Mouse (Mus musculus) ES-Bruce4 (cell line): ENCODE results near the gene Ostm1. TPM values are rescaled to one million over a fixed set of nuclear protein-coding genes. Genes with fewer than 3 reads are reported as not detected.

ENCODE experiments used
- H3K27ac ChIP-seq: 2 replicates; pipeline ENCODE4 v1.5.1; 2012; ENCODE audit warnings: low read length, inconsistent platforms; ENCODE audit not compliant: insufficient read depth
- H3K27me3 ChIP-seq: 2 replicates; pipeline ENCODE4 v1.6.1; 2012; ENCODE audit warnings: mild to moderate bottlenecking, low read length, inconsistent platforms; ENCODE audit not compliant: control insufficient read depth, poor library complexity, insufficient read depth, severe bottlenecking
- H3K36me3 ChIP-seq: 2 replicates; pipeline ENCODE4 v1.6.1; 2012; ENCODE audit warnings: inconsistent platforms, mild to moderate bottlenecking, low read length, moderate library complexity; ENCODE audit not compliant: control insufficient read depth, poor library complexity, insufficient read depth, severe bottlenecking
- H3K4me1 ChIP-seq: one replicate; pipeline ENCODE4 v1.8.1; 2011; ENCODE audit warnings: low read length; ENCODE audit not compliant: control insufficient read depth, insufficient read depth
- H3K4me3 ChIP-seq: 2 replicates; pipeline ENCODE4 v1.5.1; 2011; ENCODE audit warnings: low read depth, mild to moderate bottlenecking, low read length
- H3K9ac ChIP-seq: 2 replicates; pipeline ENCODE4 v1.6.1; 2012; ENCODE audit warnings: low read depth, mild to moderate bottlenecking, inconsistent platforms; ENCODE audit not compliant: poor library complexity, severe bottlenecking
- H3K9me3 ChIP-seq: replicated peaks from 2 replicates; pipeline ENCODE4 v1.6.1; 2012; ENCODE audit warnings: mild to moderate bottlenecking, low read length, inconsistent platforms; ENCODE audit not compliant: control insufficient read depth, poor library complexity, insufficient read depth, severe bottlenecking
- CTCF ChIP-seq: IDR thresholded peaks from one replicate; pipeline ENCODE4 v1.8.1; 2011; ENCODE audit warnings: low read depth, low read length
- EP300 ChIP-seq: IDR thresholded peaks from 2 replicates; pipeline ENCODE4 v1.6.1; 2011; ENCODE audit warnings: low read depth, low read length; ENCODE audit not compliant: insufficient read depth
- POLR2A ChIP-seq: IDR thresholded peaks from one replicate; pipeline ENCODE4 v1.8.1; 2011; ENCODE audit warnings: low read length; ENCODE audit not compliant: insufficient read depth
- polyA plus RNA-seq: library from polyadenylated mRNA; stranded (reverse); fragments of >200 nt; gene quantifications from 2 replicates; pipeline ENCODE4 v1.2.4, GENCODE M21; 2011; ENCODE audit warnings: low read depth; ENCODE audit not compliant: missing spikeins, insufficient read depth, insufficient read length

The Ostm1 gene
- polyA plus RNA-seq, 1 experiment = 18.6 TPM

DNA sequence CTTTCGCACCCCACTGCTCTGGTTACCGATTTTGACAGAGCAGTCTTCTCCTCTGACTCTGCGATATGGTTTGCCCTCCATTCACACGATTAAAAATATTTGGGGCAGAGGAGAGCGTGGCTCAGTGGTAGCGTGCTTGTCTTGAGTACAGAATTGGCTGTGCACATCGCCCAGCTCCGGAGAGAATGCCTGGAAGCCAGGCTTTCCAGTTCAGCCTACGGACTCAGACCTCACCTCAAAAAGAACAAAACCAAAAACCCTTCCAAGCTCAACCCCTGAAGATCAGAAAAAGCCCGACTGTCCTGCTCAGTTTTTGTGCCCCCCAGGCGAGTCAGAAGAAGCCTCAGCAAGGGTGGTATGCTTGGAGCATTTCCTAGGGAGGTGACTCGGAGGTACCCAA is 29.5 kb downstream of the Ostm1 start:
- no peaks in the 10 kb centered on the region for H3K36me3 ChIP-seq
- no peak overlapping the region for H3K27ac ChIP-seq
- TF ChIP-seq POLR2A = no peak
- TF ChIP-seq CTCF = no peak
- no peak for TF ChIP-seq EP300
- no peak overlapping the region for H3K4me3 ChIP-seq
- H3K4me1 ChIP-seq = no peaks in the 10 kb centered on the region
- peaks cover 18% of the 10 kb centered on the region for H3K27me3 ChIP-seq
- no peak overlapping the region for H3K9ac ChIP-seq
- peaks cover 3% of the 10 kb centered on the region for H3K9me3 ChIP-seq

DNA sequence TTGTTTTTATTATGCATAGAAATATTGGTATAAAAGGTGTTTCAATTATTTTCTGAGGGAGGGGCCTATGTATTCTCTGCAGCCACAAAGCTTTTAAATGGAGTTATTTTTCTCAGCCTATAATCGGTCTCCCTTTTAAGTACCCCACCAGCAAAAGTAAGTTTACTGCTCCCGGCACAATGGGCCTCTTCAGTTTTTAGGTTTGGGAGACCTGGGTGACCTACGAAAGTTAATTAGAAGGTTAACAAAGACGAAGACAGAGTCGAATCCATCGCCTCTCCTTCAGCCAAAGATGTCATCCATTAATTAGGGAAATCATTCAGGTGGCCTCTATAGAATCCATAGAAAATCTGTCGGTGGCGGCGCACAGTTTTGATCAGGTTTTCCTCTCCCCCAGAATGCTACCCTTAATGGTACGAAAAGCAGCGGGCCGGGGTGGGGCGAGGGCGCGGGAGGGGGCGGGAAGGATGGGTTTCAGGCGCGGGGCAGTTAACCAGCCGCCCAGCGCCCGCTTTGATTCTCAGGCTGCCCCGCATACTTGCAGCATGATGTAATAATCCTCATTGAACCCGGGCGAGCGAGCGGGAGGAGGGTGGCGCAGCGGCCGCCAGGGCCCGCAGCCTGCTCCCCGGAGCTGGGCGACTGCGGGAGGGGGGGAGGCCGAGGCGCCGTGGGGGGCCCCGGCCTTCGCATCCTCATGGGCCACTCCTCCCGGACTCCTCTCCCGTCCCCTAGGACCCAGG is 30.2 kb downstream of the Ostm1 start:
- Histone ChIP-seq H3K9me3 (no peaks in the 10 kb centered on the region), H3K9ac (peak overlapping the region; percentile 34; the same call in 1 of the 2 replicates), H3K4me1 (no peaks in the 10 kb centered on the region), H3K27me3 (peaks cover 18% of the 10 kb centered on the region), H3K27ac (no peak overlapping the region), H3K36me3 (no peaks in the 10 kb centered on the region), H3K4me3 (no peak overlapping the region; the same call in 1 of the 2 replicates)
- TF ChIP-seq EP300 (no peak), CTCF (no peak), POLR2A (no peak)

GRCm38 (mm10) chr10:42614766-42615165 is 31.1 kb downstream of the Ostm1 start:
- Histone ChIP-seq H3K36me3 (no peaks in the 10 kb centered on the region), H3K27me3 (peaks cover 18% of the 10 kb centered on the region), H3K9me3 (no peaks in the 10 kb centered on the region), H3K9ac (no peak overlapping the region), H3K27ac (no peak overlapping the region), H3K4me3 (no peak overlapping the region), H3K4me1 (no peaks in the 10 kb centered on the region)
- no peak for TF ChIP-seq CTCF
- TF ChIP-seq EP300 = no peak
- no peak for TF ChIP-seq POLR2A

GRCm38 (mm10) chr10:42618291-42618690 is 34.7 kb downstream of the Ostm1 start:
- Histone ChIP-seq H3K27ac (no peak overlapping the region), H3K9ac (no peak overlapping the region), H3K27me3 (peaks cover 13% of the 10 kb centered on the region)

GRCm38 (mm10) chr10:42625907-42626306 is 42.3 kb downstream of the Ostm1 start:
- Histone ChIP-seq H3K27me3 (no peaks in the 10 kb centered on the region), H3K9me3 (no peaks in the 10 kb centered on the region), H3K36me3 (no peaks in the 10 kb centered on the region), H3K9ac (no peak overlapping the region), H3K4me1 (no peaks in the 10 kb centered on the region), H3K4me3 (no peak overlapping the region), H3K27ac (no peak overlapping the region)
- TF ChIP-seq EP300 = no peak
- TF ChIP-seq POLR2A = no peak
- TF ChIP-seq CTCF = no peak

More at GRCm38 (mm10) chr10:42618291-42618690, 34.7 kb downstream of the Ostm1 start:
- TF ChIP-seq CTCF (no peak), POLR2A (no peak), EP300 (no peak)
- Histone ChIP-seq H3K4me3 (no peak overlapping the region), H3K36me3 (no peaks in the 10 kb centered on the region), H3K4me1 (no peaks in the 10 kb centered on the region), H3K9me3 (no peaks in the 10 kb centered on the region)

DNA sequence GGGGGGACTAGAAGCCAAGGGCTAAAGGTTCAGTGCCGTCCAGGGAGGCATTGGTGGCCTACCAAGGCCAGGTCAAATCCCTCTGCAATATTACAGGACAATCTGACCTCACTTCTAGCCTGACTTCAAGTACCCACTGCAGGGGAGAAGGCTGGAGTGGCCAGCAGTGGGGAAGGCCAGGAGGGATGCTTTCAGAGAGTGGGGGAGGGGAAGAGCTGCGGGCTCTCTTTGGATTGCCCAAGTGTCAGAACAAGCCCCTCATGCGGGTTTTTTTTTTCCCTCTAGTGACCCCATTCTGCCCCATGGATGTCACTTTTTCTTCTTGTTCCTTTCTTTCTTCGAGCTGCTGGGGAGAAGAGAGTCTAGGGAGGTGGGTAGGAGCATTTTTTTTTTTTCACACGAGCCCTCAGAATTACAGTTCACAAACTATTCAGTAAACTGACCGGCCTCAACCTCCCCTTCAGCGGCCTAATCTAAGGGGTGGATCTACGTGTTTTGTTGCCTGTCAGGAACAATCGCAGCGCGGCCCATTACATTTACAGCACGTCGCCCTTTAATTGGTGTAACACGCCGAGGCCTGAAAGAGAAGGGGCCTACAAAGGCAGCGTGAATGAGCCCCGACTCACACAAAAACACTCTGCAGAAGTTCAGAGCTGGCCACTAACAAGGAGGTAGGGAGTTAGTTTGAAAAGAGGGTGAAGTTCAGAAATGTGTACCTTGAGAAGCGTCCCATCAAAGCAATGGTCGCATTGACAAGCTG is 47.2 kb downstream of the Ostm1 start:
- Histone ChIP-seq H3K27me3 (peaks cover 15% of the 10 kb centered on the region), H3K9ac (no peak overlapping the region), H3K4me1 (no peaks in the 10 kb centered on the region), H3K27ac (no peak overlapping the region), H3K9me3 (peaks cover 5% of the 10 kb centered on the region), H3K4me3 (no peak overlapping the region), H3K36me3 (no peaks in the 10 kb centered on the region)
- TF ChIP-seq EP300 (no peak), POLR2A (no peak), CTCF (no peak)
